Mouse (Mus musculus) hindbrain, embryonic 11.5 days (tissue): Measurements from ENCODE around the gene Sars2. TPM values are rescaled to one million over a fixed set of nuclear protein-coding genes. Genes with fewer than 3 reads are reported as not detected.
A peak's percentile ranks its signal among the peaks of the same experiment; 100 is the strongest.

Experiments used
- ATAC-seq: fragments of 200-750 bp; cut with Nextera tagmentation; 2 replicates; pipeline ENCODE4 v1.8.0; 2017; ENCODE audit warnings: mild to moderate bottlenecking, moderate TSS enrichment, moderate library complexity; ENCODE audit not compliant: low FRiP score
- DNase-seq: peaks from one replicate; pipeline ENCODE4 v3.0.0-alpha.2; 2015; ENCODE audit warnings: low spot score
- H3K27ac ChIP-seq: fragments of 300-500 bp; sonication (generic); 2 replicates; pipeline ENCODE4 v1.5.1; 2014; ENCODE audit warnings: mild to moderate bottlenecking, low read depth, low read length
- H3K27me3 ChIP-seq: fragments of 300-500 bp; sonication (generic); 2 replicates; pipeline ENCODE4 v1.6.1; 2014; ENCODE audit warnings: mild to moderate bottlenecking, low read length, moderate library complexity, mixed read lengths; ENCODE audit not compliant: control insufficient read depth, insufficient read depth
- H3K36me3 ChIP-seq: fragments of 300-500 bp; sonication (generic); 2 replicates; pipeline ENCODE4 v1.6.1; 2014; ENCODE audit warnings: mild to moderate bottlenecking, low read length, moderate library complexity, mixed read lengths; ENCODE audit not compliant: control insufficient read depth, insufficient read depth
- H3K4me1 ChIP-seq: fragments of 300-500 bp; sonication (generic); replicated peaks from 2 replicates; pipeline ENCODE4 v1.6.1; 2014; ENCODE audit warnings: low read length, mixed read lengths; ENCODE audit not compliant: control insufficient read depth, insufficient read depth
- H3K4me2 ChIP-seq: fragments of 300-500 bp; sonication (generic); replicated peaks from 2 replicates; pipeline ENCODE4 v1.6.1; 2014; ENCODE audit warnings: mild to moderate bottlenecking, low read depth, low read length
- H3K4me3 ChIP-seq: fragments of 300-500 bp; sonication (generic); 2 replicates; pipeline ENCODE4 v1.5.1; 2014; ENCODE audit warnings: low read depth, low read length
- H3K9ac ChIP-seq: fragments of 300-500 bp; sonication (generic); 2 replicates; pipeline ENCODE4 v1.6.1; 2014; ENCODE audit warnings: low read depth, low read length
- H3K9me3 ChIP-seq: fragments of 300-500 bp; sonication (generic); 2 replicates; pipeline ENCODE4 v1.6.1; 2016; ENCODE audit warnings: low read length; ENCODE audit not compliant: control insufficient read depth
- WGBS: fragments of 180-500 bp; shearing (Covaris S2); extraction: QIAGEN DNeasy Blood & Tissue Kit; methylation state at CpG from one replicate; pipeline ENCODE4 v1.1.7; 2014; 5-methylcytosine and 5-hydroxymethylcytosine counted together
- polyA plus RNA-seq: library from polyadenylated mRNA; unstranded; fragments of >200 nt; fragmentation: Nextera tagmentation; extraction: Ambion mirVana; gene quantifications from 2 replicates; pipeline ENCODE4 v1.2.1, GENCODE M21; 2014

Sars2 gene
- polyA plus RNA-seq, 1 experiment from 2014 or later: 27.2 TPM

DNA sequence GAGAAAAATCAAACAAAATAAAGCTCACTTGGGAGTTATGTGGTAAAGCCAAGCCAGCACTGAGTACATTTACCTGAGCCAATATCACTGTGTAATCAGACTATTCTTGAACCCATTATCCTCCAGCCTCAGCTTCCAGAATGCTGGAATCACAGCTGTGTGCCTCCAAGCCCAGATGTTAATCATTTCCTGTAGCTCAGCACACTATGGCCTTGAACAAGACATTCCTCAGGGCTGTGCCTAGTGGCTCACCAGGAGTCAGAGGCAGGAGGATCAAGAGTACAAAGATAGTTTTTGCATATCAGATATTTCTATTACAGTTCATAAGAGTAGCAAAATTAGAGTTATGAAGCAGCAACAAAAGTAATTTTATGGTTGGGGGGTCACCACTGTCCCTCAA is 49.9 kb downstream of the Sars2 start:
- H3K4me3 ChIP-seq: no peak overlapping the region
- ATAC-seq: no peak
- no peak overlapping the region for H3K27ac ChIP-seq
- H3K27me3 ChIP-seq: no peaks in the 10 kb centered on the region
- no peak for DNase-seq
- H3K9ac ChIP-seq: no peak overlapping the region
- H3K9me3 ChIP-seq: no peaks in the 10 kb centered on the region
- no peak overlapping the region for H3K4me2 ChIP-seq
- 0 out of 2 replicates have a peak, but pooled peaks cover 2% of the 10 kb centered on the region for H3K36me3 ChIP-seq
- H3K4me1 ChIP-seq: no peaks in the 10 kb centered on the region; the same call in 1 of the 2 replicates

GRCm38 (mm10) chr7:28792391-28793185 is 50.8 kb downstream of the Sars2 start:
- Histone ChIP-seq H3K4me3 (no peak overlapping the region), H3K27ac (no peak overlapping the region), H3K27me3 (no peaks in the 10 kb centered on the region), H3K9ac (no peak overlapping the region), H3K4me2 (no peak overlapping the region), H3K4me1 (no peaks in the 10 kb centered on the region; the same call in 1 of the 2 replicates), H3K9me3 (no peaks in the 10 kb centered on the region), H3K36me3 (no peaks in the 10 kb centered on the region)
- DNase-seq (no peak), ATAC-seq (no peak)
- WGBS: 80% methylated on average over 12 of the region's 14 CpGs

GRCm38 (mm10) chr7:28793834-28794233 is 52.0 kb downstream of the Sars2 start:
- H3K36me3 ChIP-seq: no peaks in the 10 kb centered on the region
- no peaks in the 10 kb centered on the region for H3K9me3 ChIP-seq
- DNase-seq (no peak), ATAC-seq (no peak)
- no peaks in the 10 kb centered on the region; the same call in 1 of the 2 replicates for H3K4me1 ChIP-seq
- no peaks in the 10 kb centered on the region for H3K27me3 ChIP-seq
- H3K4me3 ChIP-seq: no peak overlapping the region
- no peak overlapping the region for H3K4me2 ChIP-seq
- no peak overlapping the region for H3K9ac ChIP-seq
- H3K27ac ChIP-seq: no peak overlapping the region
- WGBS: 31% methylated on average over 2 of the region's 2 CpGs

GRCm38 (mm10) chr7:28794496-28794895 is 52.7 kb downstream of the Sars2 start:
- DNase-seq (no peak), ATAC-seq (no peak)
- no peak overlapping the region for H3K9ac ChIP-seq
- WGBS: 86% methylated on average over 3 of the region's 3 CpGs
- no peaks in the 10 kb centered on the region for H3K9me3 ChIP-seq
- no peaks in the 10 kb centered on the region for H3K4me1 ChIP-seq
- no peaks in the 10 kb centered on the region for H3K27me3 ChIP-seq
- no peak overlapping the region for H3K4me3 ChIP-seq
- H3K36me3 ChIP-seq: no peaks in the 10 kb centered on the region
- no peak overlapping the region for H3K27ac ChIP-seq
- no peak overlapping the region for H3K4me2 ChIP-seq

- Histone ChIP-seq H3K4me2 (no peak overlapping the region), H3K27ac (no peak overlapping the region), H3K4me3 (no peak overlapping the region), H3K27me3 (no peaks in the 10 kb centered on the region), H3K9ac (no peak overlapping the region), H3K9me3 (no peaks in the 10 kb centered on the region), H3K4me1 (no peaks in the 10 kb centered on the region), H3K36me3 (no peaks in the 10 kb centered on the region)
- WGBS: 74% methylated on average over 15 of the region's 15 CpGs
- no peak for DNase-seq
- ATAC-seq: no peak
Observed at GRCm38 (mm10) chr7:28795832-28796231, 54.0 kb downstream of the Sars2 start.

DNA sequence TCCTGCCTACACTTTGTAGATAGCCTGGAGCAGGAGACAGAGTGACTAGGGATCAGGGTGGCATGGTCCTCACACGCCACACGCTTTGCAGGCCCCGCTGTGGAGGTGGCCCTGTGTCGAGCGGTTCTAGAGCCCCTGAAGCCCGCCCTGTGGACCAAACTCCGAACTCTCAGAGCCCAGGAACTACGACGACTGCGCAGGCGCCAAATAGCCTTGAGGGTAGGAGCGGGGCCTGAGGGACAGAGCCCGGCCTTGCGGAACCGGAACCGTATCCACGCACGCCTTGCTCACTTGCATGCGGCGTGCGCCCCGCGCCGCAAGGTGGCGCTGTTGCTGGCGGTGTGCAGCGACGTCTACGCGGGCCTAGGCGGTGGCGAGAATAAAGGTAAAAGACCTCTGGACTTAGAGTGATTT is 54.8 kb downstream of the Sars2 start:
- Histone ChIP-seq H3K27me3 (no peaks in the 10 kb centered on the region), H3K9ac (peak overlapping the region; percentile 50), H3K36me3 (no peaks in the 10 kb centered on the region), H3K4me2 (peak overlapping the region; percentile 28), H3K4me3 (peak overlapping the region; percentile 14), H3K27ac (no peak overlapping the region), H3K4me1 (no peaks in the 10 kb centered on the region), H3K9me3 (no peaks in the 10 kb centered on the region)
- DNase-seq (peak; percentile 85), ATAC-seq (peak; percentile 60)
- 20% methylated on average over 32 of the region's 32 CpGs for WGBS

- Histone ChIP-seq H3K9ac (no peak overlapping the region), H3K9me3 (no peaks in the 10 kb centered on the region), H3K4me1 (0 out of 2 replicates have a peak, but pooled peaks cover 5% of the 10 kb centered on the region), H3K4me3 (no peak overlapping the region), H3K27me3 (no peaks in the 10 kb centered on the region), H3K4me2 (no peak overlapping the region), H3K36me3 (no peaks in the 10 kb centered on the region), H3K27ac (no peak overlapping the region)
- DNase-seq (no peak), ATAC-seq (no peak)
- 90% methylated on average over 9 of the region's 9 CpGs for WGBS
Observed at GRCm38 (mm10) chr7:28799994-28800393, 58.2 kb downstream of the Sars2 start.

DNA sequence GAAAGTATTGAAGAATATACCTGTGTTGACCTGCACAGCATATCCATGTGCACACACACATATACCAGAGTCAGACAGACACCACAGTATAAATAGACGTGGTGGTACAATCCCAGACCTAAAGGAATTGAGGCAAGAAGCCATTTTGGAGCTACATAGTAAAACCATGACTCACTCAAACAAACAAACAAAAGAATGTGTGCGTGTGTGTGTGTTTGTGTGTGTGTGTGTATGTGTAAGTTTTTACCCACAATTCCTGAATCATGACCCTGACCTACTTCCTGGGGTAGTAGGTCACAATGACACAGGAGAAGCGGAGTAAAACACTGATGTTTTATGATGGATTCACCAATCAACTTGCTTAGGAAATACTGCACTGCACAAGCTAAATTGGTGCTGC is 59.7 kb downstream of the Sars2 start:
- Histone ChIP-seq H3K4me2 (no peak overlapping the region), H3K36me3 (no peaks in the 10 kb centered on the region), H3K9ac (no peak overlapping the region), H3K4me3 (no peak overlapping the region), H3K27me3 (no peaks in the 10 kb centered on the region), H3K4me1 (peaks cover 5% of the 10 kb centered on the region; the same call in 1 of the 2 replicates), H3K27ac (no peak overlapping the region), H3K9me3 (no peaks in the 10 kb centered on the region)
- ATAC-seq: no peak
- 78% methylated on average over 3 of the region's 3 CpGs for WGBS
- DNase-seq: no peak
